Mouse (Mus musculus) thymus, adult 2 months (tissue): Measurements from ENCODE around the gene Psmd3. TPM values are rescaled to one million over a fixed set of nuclear protein-coding genes. Genes with fewer than 3 reads are reported as not detected.
"Not testable (repeated sequence)": the region's sequence is repeated elsewhere in the genome, so short reads cannot be mapped to it uniquely, and the experiment has no call there.

ENCODE experiments used
- DNase-seq: peaks from one replicate; pipeline ENCODE4 v3.0.0; 2021
- H3K27ac ChIP-seq: fragments of 200-500 bp; 2 replicates; pipeline ENCODE4 v1.5.1; 2012; ENCODE audit warnings: low read length, control low read depth; ENCODE audit not compliant: control insufficient read depth, insufficient read depth
- H3K27me3 ChIP-seq: fragments of 200-500 bp; 2 replicates; pipeline ENCODE4 v1.6.1; 2012; ENCODE audit warnings: mild to moderate bottlenecking, low read length, moderate library complexity, mixed read lengths; ENCODE audit not compliant: control insufficient read depth, insufficient read depth
- H3K36me3 ChIP-seq: fragments of 200-500 bp; 2 replicates; pipeline ENCODE4 v1.6.1; 2012; ENCODE audit warnings: mild to moderate bottlenecking, low read length, moderate library complexity; ENCODE audit not compliant: control insufficient read depth, insufficient read depth
- H3K4me1 ChIP-seq: fragments of 200-500 bp; replicated peaks from 2 replicates; pipeline ENCODE4 v1.6.1; 2012; ENCODE audit warnings: low read length; ENCODE audit not compliant: control insufficient read depth, insufficient read depth
- H3K4me3 ChIP-seq: fragments of 200-500 bp; 2 replicates; pipeline ENCODE4 v1.5.1; 2012; ENCODE audit warnings: mild to moderate bottlenecking, low read length, control low read depth, moderate library complexity; ENCODE audit not compliant: control insufficient read depth, insufficient read depth
- CTCF ChIP-seq: fragments of 200-500 bp; IDR thresholded peaks from 2 replicates; pipeline ENCODE4 v1.5.1; 2012; ENCODE audit warnings: mild to moderate bottlenecking, control low read depth, low read length, moderate library complexity, borderline replicate concordance; ENCODE audit not compliant: control insufficient read depth, poor library complexity, insufficient read depth; ENCODE audit errors: extremely low read depth
- POLR2A ChIP-seq: fragments of 200-500 bp; IDR thresholded peaks from 2 replicates; pipeline ENCODE4 v1.6.1; 2012; ENCODE audit warnings: mild to moderate bottlenecking, low read length, control low read depth, moderate library complexity; ENCODE audit not compliant: control insufficient read depth, poor library complexity, insufficient read depth; ENCODE audit errors: extremely low read depth
- WGBS: fragments of 180-500 bp; shearing (Covaris S2); methylation state at CpG from one replicate; pipeline ENCODE4 v1.1.7; 2018; 5-methylcytosine and 5-hydroxymethylcytosine counted together
- polyA plus RNA-seq: library from polyadenylated mRNA; depleted of rRNA; stranded (reverse); fragments of >200 nt; gene quantifications from 2 replicates; pipeline ENCODE4 v1.2.3, GENCODE M21; 2012

Gene Psmd3
- polyA plus RNA-seq, 1 experiment: 293 TPM

GRCm38 (mm10) chr11:98655076-98655475 lies 27.3 kb upstream of the Psmd3 start:
- H3K4me1 ChIP-seq, H3K27ac ChIP-seq, H3K36me3 ChIP-seq, H3K4me3 ChIP-seq, H3K27me3 ChIP-seq: not testable (repeated sequence)
- peak; percentile 61; the same call in 1 of the 2 replicates for TF ChIP-seq CTCF
- 13% methylated on average over 7 of the region's 7 CpGs for WGBS
- DNase-seq: peak; percentile 51

- Histone ChIP-seq H3K4me3 (no peak overlapping the region), H3K36me3 (no peaks in the 10 kb centered on the region), H3K27ac (no peak overlapping the region), H3K4me1 (no peaks in the 10 kb centered on the region), H3K27me3 (no peaks in the 10 kb centered on the region)
- DNase-seq: peak; percentile 36
- TF ChIP-seq CTCF (no peak), POLR2A (no peak)
- 4% methylated on average over 6 of the region's 6 CpGs for WGBS
These were observed 21.8 kb upstream of the Psmd3 start for GRCm38 (mm10) chr11:98660517-98660916.

GRCm38 (mm10) chr11:98664091-98664490 lies 18.3 kb upstream of the Psmd3 start, which contains the start of gene Gsdma:
Gsdma (plus strand) TSS chr11:98664351.
- H3K27ac ChIP-seq: no peak within 1 kb of the TSS
- no peaks in the 10 kb centered on the region for H3K27me3 ChIP-seq
- 78% methylated on average over 4 of the region's 4 CpGs for WGBS
- no peak within 1 kb of the TSS for H3K4me3 ChIP-seq
- H3K36me3 ChIP-seq: no peaks in the 10 kb centered on the region
- DNase-seq: no peak
- H3K4me1 ChIP-seq: no peaks in the 10 kb centered on the region
- no peak for TF ChIP-seq POLR2A
- TF ChIP-seq CTCF: no peak

GRCm38 (mm10) chr11:98668984-98669383 lies 13.4 kb upstream of the Psmd3 start:
- no peak for DNase-seq
- Histone ChIP-seq H3K36me3 (no peaks in the 10 kb centered on the region), H3K4me3 (no peak overlapping the region), H3K27me3 (no peaks in the 10 kb centered on the region), H3K27ac (no peak overlapping the region), H3K4me1 (no peaks in the 10 kb centered on the region)
- WGBS: 17% methylated on average over 2 of the region's 2 CpGs
- TF ChIP-seq POLR2A: no peak

- H3K4me3 ChIP-seq: no peak overlapping the region
- DNase-seq: no peak
- 79% methylated on average over 3 of the region's 3 CpGs for WGBS
- H3K27ac ChIP-seq: no peak overlapping the region
- H3K36me3 ChIP-seq: no peaks in the 10 kb centered on the region
- TF ChIP-seq POLR2A (no peak), CTCF (no peak)
- H3K27me3 ChIP-seq: no peaks in the 10 kb centered on the region
- no peaks in the 10 kb centered on the region for H3K4me1 ChIP-seq
These were observed 11.0 kb upstream of the Psmd3 start for GRCm38 (mm10) chr11:98671284-98671815.

- H3K36me3 ChIP-seq: no peaks in the 10 kb centered on the region
- no peak overlapping the region for H3K27ac ChIP-seq
- no peak for TF ChIP-seq CTCF
- TF ChIP-seq POLR2A: no peak
- no peak overlapping the region for H3K4me3 ChIP-seq
- no peaks in the 10 kb centered on the region for H3K27me3 ChIP-seq
- no peaks in the 10 kb centered on the region for H3K4me1 ChIP-seq
- 21% methylated on average over 5 of the region's 5 CpGs for WGBS
- no peak for DNase-seq
These were observed 10.5 kb upstream of the Psmd3 start for GRCm38 (mm10) chr11:98671857-98672256.

- Histone ChIP-seq H3K4me3 (no peak overlapping the region), H3K27me3 (no peaks in the 10 kb centered on the region), H3K27ac (no peak overlapping the region), H3K4me1 (no peaks in the 10 kb centered on the region), H3K36me3 (no peaks in the 10 kb centered on the region)
- DNase-seq: no peak
- WGBS: 64% methylated on average over 5 of the region's 5 CpGs
- TF ChIP-seq POLR2A: no peak
- TF ChIP-seq CTCF: no peak
These were observed 9.9 kb upstream of the Psmd3 start for GRCm38 (mm10) chr11:98672482-98672881.

- H3K4me1 ChIP-seq, H3K27me3 ChIP-seq, H3K27ac ChIP-seq, H3K36me3 ChIP-seq, H3K4me3 ChIP-seq: not testable (repeated sequence)
- 4% methylated on average over 7 of the region's 7 CpGs for WGBS
- DNase-seq: peak; percentile 70
These were observed 9.2 kb upstream of the Psmd3 start for GRCm38 (mm10) chr11:98673136-98673535.
